Mouse (Mus musculus) hindbrain, embryonic 11.5 days (tissue): ENCODE results near the gene Daam1. TPM values are rescaled to one million over a fixed set of nuclear protein-coding genes. Genes with fewer than 3 reads are reported as not detected.

ENCODE experiments used
- ATAC-seq: fragments of 200-750 bp; cut with Nextera tagmentation; 2 replicates; pipeline ENCODE4 v1.8.0; 2017; ENCODE audit warnings: mild to moderate bottlenecking, moderate TSS enrichment, moderate library complexity; ENCODE audit not compliant: low FRiP score
- DNase-seq: peaks from one replicate; pipeline ENCODE4 v3.0.0-alpha.2; 2015; ENCODE audit warnings: low spot score
- H3K27ac ChIP-seq: fragments of 300-500 bp; sonication (generic); 2 replicates; pipeline ENCODE4 v1.5.1; 2014; ENCODE audit warnings: mild to moderate bottlenecking, low read depth, low read length
- H3K27me3 ChIP-seq: fragments of 300-500 bp; sonication (generic); 2 replicates; pipeline ENCODE4 v1.6.1; 2014; ENCODE audit warnings: mild to moderate bottlenecking, low read length, moderate library complexity, mixed read lengths; ENCODE audit not compliant: control insufficient read depth, insufficient read depth
- H3K36me3 ChIP-seq: fragments of 300-500 bp; sonication (generic); 2 replicates; pipeline ENCODE4 v1.6.1; 2014; ENCODE audit warnings: mild to moderate bottlenecking, low read length, moderate library complexity, mixed read lengths; ENCODE audit not compliant: control insufficient read depth, insufficient read depth
- H3K4me1 ChIP-seq: fragments of 300-500 bp; sonication (generic); replicated peaks from 2 replicates; pipeline ENCODE4 v1.6.1; 2014; ENCODE audit warnings: low read length, mixed read lengths; ENCODE audit not compliant: control insufficient read depth, insufficient read depth
- H3K4me2 ChIP-seq: fragments of 300-500 bp; sonication (generic); replicated peaks from 2 replicates; pipeline ENCODE4 v1.6.1; 2014; ENCODE audit warnings: mild to moderate bottlenecking, low read depth, low read length
- H3K4me3 ChIP-seq: fragments of 300-500 bp; sonication (generic); 2 replicates; pipeline ENCODE4 v1.5.1; 2014; ENCODE audit warnings: low read depth, low read length
- H3K9ac ChIP-seq: fragments of 300-500 bp; sonication (generic); 2 replicates; pipeline ENCODE4 v1.6.1; 2014; ENCODE audit warnings: low read depth, low read length
- H3K9me3 ChIP-seq: fragments of 300-500 bp; sonication (generic); 2 replicates; pipeline ENCODE4 v1.6.1; 2016; ENCODE audit warnings: low read length; ENCODE audit not compliant: control insufficient read depth
- WGBS: fragments of 180-500 bp; shearing (Covaris S2); extraction: QIAGEN DNeasy Blood & Tissue Kit; methylation state at CpG from one replicate; pipeline ENCODE4 v1.1.7; 2014; 5-methylcytosine and 5-hydroxymethylcytosine counted together
- polyA plus RNA-seq: library from polyadenylated mRNA; unstranded; fragments of >200 nt; fragmentation: Nextera tagmentation; extraction: Ambion mirVana; gene quantifications from 2 replicates; pipeline ENCODE4 v1.2.1, GENCODE M21; 2014

Gene Daam1
- polyA plus RNA-seq, 1 experiment from 2014 or later: 30.9 TPM

GRCm38 (mm10) chr12:71821743-71822142 lies 9.1 kb upstream of the Daam1 start:
- no peaks in the 10 kb centered on the region for H3K4me1 ChIP-seq
- no peak for DNase-seq
- no peaks in the 10 kb centered on the region for H3K27me3 ChIP-seq
- no peak overlapping the region for H3K4me2 ChIP-seq
- no peaks in the 10 kb centered on the region for H3K9me3 ChIP-seq
- no peak for ATAC-seq
- no peak overlapping the region for H3K27ac ChIP-seq
- H3K9ac ChIP-seq: no peak overlapping the region
- H3K36me3 ChIP-seq: no peaks in the 10 kb centered on the region
- WGBS: 84% methylated on average over 8 of the region's 8 CpGs
- no peak overlapping the region for H3K4me3 ChIP-seq

GRCm38 (mm10) chr12:71824927-71825326 lies 6.0 kb upstream of the Daam1 start:
- no peaks in the 10 kb centered on the region for H3K36me3 ChIP-seq
- no peak for DNase-seq
- ATAC-seq: no peak
- no peaks in the 10 kb centered on the region for H3K4me1 ChIP-seq
- no peak overlapping the region for H3K4me3 ChIP-seq
- no peaks in the 10 kb centered on the region for H3K27me3 ChIP-seq
- 68% methylated on average over 6 of the region's 6 CpGs for WGBS
- H3K4me2 ChIP-seq: no peak overlapping the region
- no peaks in the 10 kb centered on the region for H3K9me3 ChIP-seq
- H3K27ac ChIP-seq: no peak overlapping the region
- no peak overlapping the region for H3K9ac ChIP-seq

- no peaks in the 10 kb centered on the region for H3K9me3 ChIP-seq
- H3K9ac ChIP-seq: peak overlapping the region; percentile 63
- H3K27ac ChIP-seq: 0 out of 2 replicates have a peak overlapping the region, but pooled peaks have one; percentile 47
- H3K36me3 ChIP-seq: no peaks in the 10 kb centered on the region
- WGBS: 13% methylated on average over 10 of the region's 10 CpGs
- H3K4me1 ChIP-seq: no peaks in the 10 kb centered on the region; the same call in 1 of the 2 replicates
- DNase-seq: no peak
- H3K4me2 ChIP-seq: peak overlapping the region; percentile 63
- H3K4me3 ChIP-seq: peak overlapping the region; percentile 90
- ATAC-seq: no peak
- H3K27me3 ChIP-seq: no peaks in the 10 kb centered on the region
Measured at GRCm38 (mm10) chr12:71830139-71830538, 739 bp upstream of the Daam1 start.

- no peaks in the 10 kb centered on the region; the same call in 1 of the 2 replicates for H3K4me1 ChIP-seq
- DNase-seq (peak; percentile 65), ATAC-seq (peak; percentile 55)
- peak overlapping the region; percentile 79 for H3K27ac ChIP-seq
- no peaks in the 10 kb centered on the region for H3K36me3 ChIP-seq
- peak overlapping the region; percentile 90 for H3K4me3 ChIP-seq
- under 1% methylated on average over 52 of the region's 59 CpGs for WGBS
- H3K9ac ChIP-seq: peak overlapping the region; percentile 82
- no peaks in the 10 kb centered on the region for H3K27me3 ChIP-seq
- no peaks in the 10 kb centered on the region for H3K9me3 ChIP-seq
- peak overlapping the region; percentile 92 for H3K4me2 ChIP-seq
Measured at GRCm38 (mm10) chr12:71831258-71832087, 595 bp downstream of the Daam1 start.

- H3K4me1 ChIP-seq: no peaks in the 10 kb centered on the region; the same call in 1 of the 2 replicates
- peak overlapping the region; percentile 82 for H3K9ac ChIP-seq
- no peaks in the 10 kb centered on the region for H3K36me3 ChIP-seq
- peak overlapping the region; percentile 79 for H3K27ac ChIP-seq
- peak overlapping the region; percentile 90 for H3K4me3 ChIP-seq
- ATAC-seq (peak; percentile 50; the same call in 1 of the 2 replicates), DNase-seq (peak; percentile 92)
- H3K27me3 ChIP-seq: no peaks in the 10 kb centered on the region
- no peaks in the 10 kb centered on the region for H3K9me3 ChIP-seq
- peak overlapping the region; percentile 92 for H3K4me2 ChIP-seq
- under 1% methylated on average over 12 of the region's 12 CpGs for WGBS
Measured at GRCm38 (mm10) chr12:71832225-71832624, 1.3 kb downstream of the Daam1 start.

- H3K36me3 ChIP-seq: no peaks in the 10 kb centered on the region
- no peaks in the 10 kb centered on the region; the same call in 1 of the 2 replicates for H3K4me1 ChIP-seq
- no peaks in the 10 kb centered on the region for H3K9me3 ChIP-seq
- no peak for ATAC-seq
- no peaks in the 10 kb centered on the region for H3K27me3 ChIP-seq
- 57% methylated on average over 7 of the region's 7 CpGs for WGBS
- no peak overlapping the region for H3K4me2 ChIP-seq
- no peak overlapping the region for H3K9ac ChIP-seq
- H3K4me3 ChIP-seq: no peak overlapping the region
- no peak overlapping the region for H3K27ac ChIP-seq
- DNase-seq: no peak
Measured at GRCm38 (mm10) chr12:71834041-71834440, 3.2 kb downstream of the Daam1 start.

GRCm38 (mm10) chr12:71835966-71836668 lies 5.2 kb downstream of the Daam1 start:
- DNase-seq (no peak), ATAC-seq (no peak)
- H3K27ac ChIP-seq: no peak overlapping the region
- no peak overlapping the region for H3K4me2 ChIP-seq
- H3K4me3 ChIP-seq: no peak overlapping the region
- no peaks in the 10 kb centered on the region for H3K9me3 ChIP-seq
- no peaks in the 10 kb centered on the region for H3K4me1 ChIP-seq
- 91% methylated on average over 5 of the region's 5 CpGs for WGBS
- no peaks in the 10 kb centered on the region for H3K27me3 ChIP-seq
- no peaks in the 10 kb centered on the region for H3K36me3 ChIP-seq
- H3K9ac ChIP-seq: no peak overlapping the region

- Histone ChIP-seq H3K4me1 (no peaks in the 10 kb centered on the region), H3K9ac (no peak overlapping the region), H3K27ac (no peak overlapping the region), H3K9me3 (no peaks in the 10 kb centered on the region), H3K4me3 (no peak overlapping the region), H3K4me2 (no peak overlapping the region), H3K27me3 (no peaks in the 10 kb centered on the region), H3K36me3 (no peaks in the 10 kb centered on the region)
- DNase-seq: no peak
- WGBS: 95% methylated on average over 6 of the region's 6 CpGs
- no peak for ATAC-seq
Measured at GRCm38 (mm10) chr12:71836776-71837175, 5.9 kb downstream of the Daam1 start.
